Mouse (Mus musculus) frontal cortex, adult (tissue): ENCODE results near the gene Rdh16.
A peak's percentile ranks its signal among the peaks of the same experiment; 100 is the strongest.
"Not testable (repeated sequence)": the region's sequence is repeated elsewhere in the genome, so short reads cannot be mapped to it uniquely, and the experiment has no call there.

Source experiments
- ATAC-seq: cut with Nextera tagmentation; 2 replicates; pipeline ENCODE4 v1.9.2; 2017; ENCODE audit warnings: mild to moderate bottlenecking, moderate library complexity, mixed read lengths; ENCODE audit not compliant: low TSS enrichment

Rdh16 gene

DNA sequence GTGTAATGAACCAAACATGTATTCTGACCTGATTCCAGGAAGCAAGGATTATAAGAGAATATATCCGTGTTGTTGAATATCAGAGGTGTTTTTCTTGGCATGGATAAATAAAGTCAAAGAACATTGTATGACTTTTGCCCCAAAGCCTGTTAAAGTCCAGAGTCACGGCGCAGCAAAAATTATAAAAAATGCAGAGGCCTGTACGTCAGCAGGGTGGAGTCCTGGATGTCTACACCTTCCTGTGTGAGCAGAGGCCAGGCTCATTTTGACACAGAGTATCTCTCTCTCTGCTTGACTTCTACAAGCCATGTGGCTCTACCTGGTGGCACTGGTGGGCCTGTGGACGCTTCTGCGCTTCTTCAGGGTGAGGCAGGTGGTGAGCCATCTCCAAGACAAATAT is at the start of gene Rdh16:
Gene Rdh16, plus strand, starts transcription at position 262 of the 400 bp plus-strand sequence.
- ATAC-seq, result no peak

- no peak for ATAC-seq
These were observed 49.4 kb upstream of the Rdh16 start, which contains the start of gene Gpr182 for GRCm38 (mm10) chr10:127751548-127751947. TSS of gene Gpr182 (minus strand) at chr10:127751732.

- ATAC-seq, result no peak
These were observed 46.3 kb upstream of the Rdh16 start for GRCm38 (mm10) chr10:127754566-127755166.

GRCm38 (mm10) chr10:127755246-127755645 is 45.7 kb upstream of the Rdh16 start:
- no peak for ATAC-seq

- peak; percentile 34; the same call in 1 of the 2 replicates for ATAC-seq
These were observed 45.0 kb upstream of the Rdh16 start for GRCm38 (mm10) chr10:127755770-127756468.

DNA sequence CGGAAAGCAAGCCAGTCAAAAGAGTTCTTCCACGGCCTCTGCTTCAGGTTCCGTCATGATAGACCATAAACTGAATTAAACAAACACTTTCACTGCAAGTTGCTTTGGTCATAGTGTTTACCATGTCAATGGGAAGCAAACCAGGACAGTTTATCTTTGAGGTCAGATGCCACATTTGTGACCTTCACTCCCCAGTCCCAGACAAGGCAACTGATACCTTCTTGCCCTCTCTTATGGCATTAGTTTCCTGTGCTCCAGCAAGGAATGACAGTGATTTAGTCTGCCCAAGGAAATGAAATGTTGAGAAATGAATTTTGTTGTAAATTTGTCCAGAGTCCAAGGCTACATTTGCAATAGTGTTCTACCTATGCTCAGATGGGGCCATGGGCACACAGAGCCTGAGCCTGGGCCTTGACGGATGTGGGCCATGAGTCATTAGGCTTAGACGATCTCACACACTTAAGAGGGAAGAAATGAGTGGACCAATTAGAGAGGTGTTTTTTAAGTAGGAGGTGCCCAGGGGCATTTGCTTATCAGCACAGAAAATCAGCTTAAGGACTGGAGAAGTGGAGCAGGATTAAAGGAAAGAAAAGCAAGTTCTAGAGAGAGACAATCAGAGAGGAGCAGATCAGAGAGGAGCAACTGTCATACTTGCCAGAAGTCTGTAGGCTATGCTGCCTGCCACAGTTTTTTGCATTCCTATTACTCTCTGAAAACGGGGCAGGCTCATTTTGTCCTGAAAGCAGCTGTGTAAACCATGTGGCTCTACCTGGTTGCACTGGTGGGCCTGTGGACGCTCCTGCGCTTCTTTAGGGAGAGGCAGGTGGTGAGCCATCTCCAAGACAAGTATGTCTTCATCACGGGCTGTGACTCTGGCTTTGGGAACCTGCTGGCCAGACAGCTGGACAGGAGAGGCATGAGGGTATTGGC is 41.5 kb upstream of the Rdh16 start, which contains the start of the genes Rdh1 and Rdh16f1:
Gene Rdh1, plus strand, starts transcription at position 541 of the 930 bp plus-strand sequence.
Gene Rdh16f1, plus strand, starts transcription at position 607 of the 930 bp plus-strand sequence.
- ATAC-seq, result no peak

- ATAC-seq, result not testable (repeated sequence)
These were observed 38.0 kb upstream of the Rdh16 start for GRCm38 (mm10) chr10:127762926-127763325.

- no peak for ATAC-seq
These were observed 36.9 kb upstream of the Rdh16 start for GRCm38 (mm10) chr10:127763914-127764680.

DNA sequence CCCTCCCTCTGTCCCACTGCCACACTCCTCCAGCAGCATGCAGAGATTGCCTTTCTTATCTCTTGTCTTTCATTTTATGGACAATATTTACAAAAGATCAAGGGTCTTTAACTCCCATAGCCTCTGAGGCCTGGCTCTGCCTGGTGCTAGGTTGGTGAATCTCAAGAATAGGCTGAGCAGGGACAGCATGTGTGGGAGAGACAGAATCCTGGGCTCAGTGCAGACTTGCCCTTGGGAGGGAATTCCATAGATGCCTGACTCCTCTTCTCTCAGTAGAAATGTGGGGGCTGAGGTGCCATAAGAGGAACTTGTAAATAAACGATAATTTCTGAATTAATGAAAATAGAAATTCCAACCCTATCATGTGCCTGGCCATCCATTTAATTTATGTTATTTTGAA is 34.4 kb upstream of the Rdh16 start:
- no peak for ATAC-seq

DNA sequence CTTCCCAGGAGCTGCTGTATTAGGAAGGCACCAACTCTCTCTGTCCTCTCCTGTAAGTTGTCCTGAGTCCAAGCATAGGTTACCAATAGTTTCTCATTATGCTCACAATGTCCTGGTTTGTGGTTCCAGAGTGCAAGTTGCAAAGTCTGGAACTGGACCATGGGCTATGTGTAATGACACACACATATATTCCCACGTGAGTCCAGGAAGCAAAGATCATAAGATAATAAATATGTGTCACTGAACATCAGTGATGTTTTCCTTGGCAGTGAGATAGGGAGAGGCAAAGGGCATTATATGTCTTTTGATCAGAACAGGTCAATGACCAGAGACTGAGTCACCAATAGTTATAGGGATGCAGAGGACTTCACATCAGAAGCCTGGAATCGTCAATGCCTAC is 24.9 kb upstream of the Rdh16 start, which contains the start of gene Rdh9:
Gene Rdh9, plus strand, starts transcription at position 376 of the 400 bp plus-strand sequence.
- no peak for ATAC-seq

GRCm38 (mm10) chr10:127782321-127782720 is 18.6 kb upstream of the Rdh16 start:
- not testable (repeated sequence) for ATAC-seq

DNA sequence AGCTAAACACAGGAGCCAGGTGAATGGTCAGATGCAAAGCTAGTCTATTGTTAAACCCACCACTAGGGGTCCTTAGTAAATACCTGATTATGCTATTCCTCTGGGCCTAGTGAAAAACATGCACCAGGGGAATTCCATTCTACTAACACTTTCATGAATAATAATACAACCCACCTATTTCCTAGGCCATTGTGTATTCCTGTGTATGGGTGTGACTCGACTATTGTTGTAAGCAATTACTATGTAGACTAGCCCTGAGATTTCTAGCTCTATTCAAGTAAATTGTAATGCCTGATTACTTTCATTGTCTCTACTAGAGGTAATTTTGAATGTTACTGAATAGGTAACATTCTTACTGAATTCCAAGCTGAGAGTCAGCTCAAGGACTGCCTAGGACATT is 15.5 kb upstream of the Rdh16 start:
- ATAC-seq, result not testable (repeated sequence)

GRCm38 (mm10) chr10:127799295-127799694 is 1.7 kb upstream of the Rdh16 start:
- ATAC-seq, result no peak

GRCm38 (mm10) chr10:127801612-127802011 is 660 bp downstream of the Rdh16 start:
- ATAC-seq, result no peak

DNA sequence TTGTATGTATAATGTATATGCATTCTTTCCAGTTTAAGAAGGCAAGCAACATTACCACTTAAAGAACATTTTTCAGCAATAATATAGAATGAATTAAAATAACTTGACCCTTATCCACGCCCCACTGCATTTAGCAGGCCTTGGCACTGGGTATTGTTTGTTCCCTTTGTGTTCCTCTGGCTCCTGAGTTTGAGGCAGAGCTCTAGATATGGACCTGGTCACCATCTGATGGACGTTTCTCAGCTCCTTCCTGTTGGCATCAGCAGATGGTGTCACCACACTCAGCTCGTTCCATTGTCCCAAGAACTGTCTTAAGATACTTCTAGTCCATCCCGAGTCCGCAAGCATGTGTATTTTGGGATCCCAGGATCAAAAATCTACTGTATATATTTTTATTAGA is 1.3 kb downstream of the Rdh16 start:
- no peak for ATAC-seq

DNA sequence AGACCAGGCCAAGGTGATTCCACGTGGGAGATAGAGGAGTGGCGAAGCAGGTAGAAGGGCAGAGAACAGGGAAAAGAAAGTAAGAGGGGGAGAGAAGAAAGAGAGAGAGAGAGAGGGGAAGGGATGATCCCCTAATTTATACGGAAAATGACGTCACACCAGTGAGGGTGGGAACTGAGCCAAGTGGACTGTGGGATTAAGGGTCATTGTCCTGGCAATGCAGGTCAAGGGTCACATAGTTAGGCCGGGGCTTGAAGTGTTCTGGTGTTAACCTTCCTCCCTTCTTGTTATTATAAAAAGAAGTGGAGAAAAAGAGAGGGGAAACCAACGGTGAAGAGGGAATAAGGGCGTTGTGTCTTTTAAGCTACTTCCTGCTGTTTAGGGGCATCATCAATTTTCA is 3.5 kb downstream of the Rdh16 start:
- no peak for ATAC-seq

DNA sequence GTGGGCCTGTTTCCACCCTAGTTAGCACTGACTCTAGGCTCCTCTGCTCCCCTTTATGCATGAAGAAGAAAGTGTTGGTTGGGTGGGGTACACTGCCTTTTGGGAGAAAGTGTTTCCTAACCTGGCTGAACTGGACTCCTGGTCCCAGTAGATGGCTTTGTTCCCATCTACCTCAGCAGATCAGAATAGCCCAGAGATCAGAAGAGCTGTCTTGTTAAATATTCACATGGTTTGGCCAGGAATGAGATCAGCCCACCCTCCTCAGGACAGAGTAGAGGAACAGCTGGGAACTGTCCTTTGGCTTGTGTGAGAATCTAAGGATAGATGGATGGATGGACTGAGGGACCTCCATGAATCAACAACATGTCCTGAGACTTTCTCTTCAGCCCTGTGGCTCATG is 14.9 kb downstream of the Rdh16 start:
- no peak for ATAC-seq

DNA sequence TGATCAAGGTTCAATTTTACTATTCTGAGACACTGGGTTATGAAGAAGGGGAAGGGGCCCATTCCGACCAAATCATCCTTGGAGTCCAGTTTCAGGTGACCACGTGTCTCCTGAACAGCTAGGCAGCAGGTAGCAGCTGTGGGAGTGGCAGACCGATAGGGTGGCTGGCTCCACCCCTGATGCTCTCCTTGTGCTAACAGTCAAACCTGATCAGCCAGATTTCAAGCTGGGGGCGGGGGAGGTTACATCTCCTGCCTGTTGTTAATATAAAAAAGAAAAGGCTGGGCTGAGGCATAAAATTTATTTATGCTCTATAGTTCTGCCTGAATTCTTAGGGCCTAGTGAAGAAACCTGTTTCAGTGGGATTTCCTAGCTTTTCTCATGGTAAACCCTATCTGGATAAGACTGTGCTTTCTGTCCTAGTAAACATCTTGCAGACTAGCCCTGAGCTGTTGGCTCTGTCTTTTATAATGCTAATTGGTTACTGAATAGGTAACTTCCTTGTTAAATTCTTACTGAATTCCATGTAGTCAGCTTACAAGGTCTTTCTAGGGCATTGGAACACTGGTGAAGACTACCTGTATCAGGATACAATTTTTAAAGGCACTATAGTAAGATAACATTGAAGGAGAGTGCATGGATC is 16.4 kb downstream of the Rdh16 start:
- not testable (repeated sequence) for ATAC-seq

DNA sequence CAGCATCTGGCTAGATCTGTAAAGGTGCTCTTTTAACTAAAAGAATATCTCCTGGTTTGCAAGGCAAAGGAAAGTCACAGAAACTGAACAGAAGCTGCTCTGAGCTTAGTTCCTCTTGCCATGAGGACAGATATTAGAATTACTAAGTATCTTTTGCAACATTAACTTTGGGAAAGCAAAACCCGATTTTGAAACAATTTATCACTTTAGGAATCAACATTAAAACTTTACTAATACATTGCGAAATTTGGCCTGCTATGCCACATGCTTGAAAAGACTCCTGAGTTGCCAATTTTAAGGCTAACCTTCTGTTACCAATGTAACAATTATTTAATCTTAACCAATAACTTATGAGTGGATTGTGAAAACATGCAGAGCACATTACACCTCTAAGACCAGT is 20.9 kb downstream of the Rdh16 start:
- not testable (repeated sequence) for ATAC-seq

GRCm38 (mm10) chr10:127825386-127825785 is 24.4 kb downstream of the Rdh16 start:
- no peak for ATAC-seq

- no peak for ATAC-seq
These were observed 28.2 kb downstream of the Rdh16 start for GRCm38 (mm10) chr10:127829121-127829520.
